Mouse (Mus musculus): ENCODE measurements around the gene Ankrd34c.

DNA sequence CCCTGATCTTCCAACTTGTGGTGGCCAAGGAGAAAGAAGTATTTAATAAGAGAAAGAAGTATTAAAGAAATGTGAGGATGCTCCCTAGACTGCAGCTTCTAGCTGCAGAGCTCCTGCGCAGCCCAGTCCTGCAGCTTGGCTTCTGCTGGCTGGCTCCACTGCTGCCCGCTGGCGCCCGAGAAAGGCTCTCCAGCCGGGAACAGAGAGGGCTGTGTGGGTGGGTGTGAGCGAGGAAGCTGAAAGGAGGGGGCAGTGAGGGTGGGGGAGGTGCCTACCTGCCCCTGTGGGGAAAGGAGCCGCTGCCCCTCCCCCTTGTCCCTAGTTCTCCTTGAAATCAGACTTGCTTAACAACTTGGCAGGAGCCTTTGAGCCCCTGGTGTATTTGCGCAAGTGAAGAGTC is at the start of gene Ankrd34c:
- TF ChIP-seq EP300 (IDR thresholded peaks at IDR 0.05; ENCODE audit: low read depth): no peak
- TF ChIP-seq CTCF (IDR thresholded peaks at IDR 0.05; ENCODE audit: low read depth): no peak
